Mouse (Mus musculus): ENCODE results near the gene Plcg2.

Gene Plcg2

GRCm38 (mm10) chr8:117645486-117645885 lies 147.4 kb downstream of the Plcg2 start:
- DNase-seq: no peak

GRCm38 (mm10) chr8:117646020-117646419 lies 147.9 kb downstream of the Plcg2 start:
- DNase-seq: peak; percentile 7 to 27

- no peak for DNase-seq
These were observed 148.3 kb downstream of the Plcg2 start for GRCm38 (mm10) chr8:117646440-117646839.

- no peak for DNase-seq
These were observed 154.2 kb downstream of the Plcg2 start for GRCm38 (mm10) chr8:117652318-117652717.

- no peak for DNase-seq
These were observed 160.9 kb downstream of the Plcg2 start for GRCm38 (mm10) chr8:117658990-117659389.

- no peak for DNase-seq
These were observed 162.4 kb downstream of the Plcg2 start for GRCm38 (mm10) chr8:117660358-117661031.

GRCm38 (mm10) chr8:117667349-117668124 lies 169.4 kb downstream of the Plcg2 start:
- DNase-seq: no peak

- no peak for DNase-seq
These were observed 172.4 kb downstream of the Plcg2 start for GRCm38 (mm10) chr8:117670461-117670860.

GRCm38 (mm10) chr8:117672558-117672957 lies 174.5 kb downstream of the Plcg2 start:
- DNase-seq: no peak

- DNase-seq: peak; percentile 5 to 8
These were observed 175.3 kb downstream of the Plcg2 start, which contains the start of gene Sdr42e1 for GRCm38 (mm10) chr8:117673430-117673830. TSS of gene Sdr42e1 (minus strand) at chr8:117673689.

- DNase-seq: no peak
These were observed 177.1 kb downstream of the Plcg2 start for GRCm38 (mm10) chr8:117675171-117675570.

GRCm38 (mm10) chr8:117676460-117676859 lies 178.4 kb downstream of the Plcg2 start:
- DNase-seq: no peak

GRCm38 (mm10) chr8:117677011-117677410 lies 178.9 kb downstream of the Plcg2 start:
- no peak for DNase-seq

- DNase-seq: no peak
These were observed 180.6 kb downstream of the Plcg2 start for GRCm38 (mm10) chr8:117678650-117679049.

- DNase-seq: no peak
These were observed 185.9 kb downstream of the Plcg2 start for GRCm38 (mm10) chr8:117683925-117684472.

GRCm38 (mm10) chr8:117684504-117684903 lies 186.4 kb downstream of the Plcg2 start:
- no peak for DNase-seq

All from cerebellum, postnatal 36 days (tissue).